Mouse (Mus musculus): ENCODE measurements around the gene Eif2d. TPM values are rescaled to one million over a fixed set of nuclear protein-coding genes. Genes with fewer than 3 reads are reported as not detected.

Eif2d gene
- polyA plus RNA-seq, 1 experiment, result 14.4 TPM

DNA sequence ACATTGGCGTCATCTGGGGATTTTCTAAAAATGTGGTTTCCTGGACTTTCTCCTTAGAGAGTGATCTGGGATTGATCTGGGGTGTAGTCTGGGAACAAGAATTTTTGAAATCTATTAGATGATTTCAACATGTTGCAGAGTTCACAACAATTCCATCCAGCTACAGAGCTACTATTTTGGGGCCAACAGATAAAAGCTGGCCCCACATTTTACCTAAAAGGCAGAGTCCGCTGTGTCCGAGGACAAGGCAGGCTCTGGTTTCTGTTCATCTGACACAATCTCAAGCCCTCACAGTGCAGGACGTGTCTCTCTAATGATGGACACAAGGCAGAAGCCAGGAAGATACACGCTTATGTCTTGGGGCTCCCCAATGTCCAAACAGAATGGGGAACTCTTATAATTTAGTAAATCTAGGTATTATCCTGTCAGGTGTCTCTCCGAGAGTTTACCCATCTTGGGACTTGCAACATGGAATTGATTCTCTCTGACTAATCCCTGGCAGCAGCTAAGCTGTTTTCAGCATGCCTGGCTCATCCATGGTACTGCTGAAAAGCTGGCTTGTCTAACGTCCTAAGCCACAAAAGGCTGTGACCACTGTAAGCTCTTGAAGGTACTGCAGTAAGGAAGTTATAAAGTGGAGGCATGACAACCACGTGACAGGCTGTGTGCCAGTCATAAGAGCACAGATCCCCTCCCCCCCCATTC, 32.1 kb downstream of the Eif2d start:
- WGBS, result 55% methylated on average over 8 of the region's 8 CpGs
- no peak overlapping the region for H3K27ac ChIP-seq (ENCODE audit: insufficient read depth, low read depth, low read length)
- H3K36me3 ChIP-seq (ENCODE audit: control insufficient read depth, insufficient read depth, low read length), result peaks cover 7% of the 10 kb centered on the region
- H3K4me3 ChIP-seq (ENCODE audit: low read depth, low read length), result no peak overlapping the region
- TF ChIP-seq CTCF (IDR thresholded peaks at IDR 0.05; ENCODE audit: extremely low read depth, insufficient read length, insufficient replicate concordance, low read depth, low read length) (no peak), POLR2A (IDR thresholded peaks at IDR 0.05; ENCODE audit: low read depth, low read length) (no peak)
- peaks cover 7% of the 10 kb centered on the region; the same call in 1 of the 2 replicates for H3K4me1 ChIP-seq (ENCODE audit: control insufficient read depth, insufficient read depth, insufficient read length, low read length)
- no peaks in the 10 kb centered on the region for H3K27me3 ChIP-seq (ENCODE audit: control insufficient read depth, insufficient read depth, low read length)

DNA sequence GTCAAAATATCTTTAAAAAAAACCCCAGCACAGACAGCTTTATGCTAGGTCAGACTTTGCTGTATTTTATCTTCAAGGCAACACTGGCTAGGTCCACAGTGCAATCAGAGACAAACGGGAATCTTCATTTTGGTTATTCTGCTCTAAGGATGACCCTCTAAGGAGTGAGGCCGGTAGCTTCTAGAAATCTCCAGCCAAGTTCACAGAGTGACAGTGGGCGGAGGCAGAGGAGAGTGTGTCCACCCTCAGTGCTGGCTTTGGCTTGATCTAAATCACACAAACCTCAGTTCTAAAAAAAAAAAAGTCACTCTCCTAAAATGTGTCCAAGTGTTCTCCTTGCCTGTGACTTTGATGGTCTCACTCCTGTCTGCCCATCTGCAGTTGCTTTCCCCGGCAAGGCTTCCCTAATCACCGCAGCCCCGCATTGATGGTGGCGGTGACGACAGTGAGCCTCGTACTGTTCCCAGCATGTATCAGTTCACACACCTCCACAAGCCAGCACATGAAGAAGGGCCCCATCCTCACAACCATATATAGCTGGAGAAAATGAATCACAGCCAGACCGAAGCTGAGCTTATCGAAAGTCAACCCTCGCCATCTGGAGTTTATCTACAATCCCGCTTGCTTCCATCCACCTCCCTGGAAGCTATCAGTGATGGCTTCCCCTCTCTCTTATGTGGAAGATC, 33.0 kb downstream of the Eif2d start:
- H3K27me3 ChIP-seq (ENCODE audit: control insufficient read depth, insufficient read depth, low read length), result no peaks in the 10 kb centered on the region
- peaks cover 7% of the 10 kb centered on the region; the same call in 1 of the 2 replicates for H3K4me1 ChIP-seq (ENCODE audit: control insufficient read depth, insufficient read depth, insufficient read length, low read length)
- H3K36me3 ChIP-seq (ENCODE audit: control insufficient read depth, insufficient read depth, low read length), result peaks cover 2% of the 10 kb centered on the region; the same call in 1 of the 2 replicates
- H3K27ac ChIP-seq (ENCODE audit: insufficient read depth, low read depth, low read length), result no peak overlapping the region
- H3K4me3 ChIP-seq (ENCODE audit: low read depth, low read length), result no peak overlapping the region
- 76% methylated on average over 13 of the region's 13 CpGs for WGBS
- TF ChIP-seq CTCF (IDR thresholded peaks at IDR 0.05; ENCODE audit: extremely low read depth, insufficient read length, insufficient replicate concordance, low read depth, low read length) (no peak), POLR2A (IDR thresholded peaks at IDR 0.05; ENCODE audit: low read depth, low read length) (no peak)

DNA sequence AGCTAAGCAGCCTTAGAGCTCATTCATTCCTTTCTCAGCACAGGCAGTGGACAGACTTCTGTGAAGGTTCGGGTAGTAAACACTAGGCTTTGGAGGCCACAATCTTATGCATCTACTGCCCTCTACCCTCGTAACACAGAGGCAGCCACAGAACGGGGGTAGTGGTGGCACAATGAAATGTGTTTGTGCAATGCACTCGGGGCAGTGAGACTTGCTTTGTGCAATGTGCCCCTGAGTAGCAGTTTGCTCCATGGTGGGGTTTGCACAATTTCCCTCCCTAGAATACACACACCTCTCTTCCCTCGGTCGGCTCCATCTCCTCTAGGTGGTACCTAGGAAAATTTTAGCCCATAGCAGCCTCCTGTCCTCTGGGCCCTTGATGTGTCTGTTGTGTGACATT, 34.0 kb downstream of the Eif2d start:
- TF ChIP-seq POLR2A (IDR thresholded peaks at IDR 0.05; ENCODE audit: low read depth, low read length), result no peak
- TF ChIP-seq CTCF (IDR thresholded peaks at IDR 0.05; ENCODE audit: extremely low read depth, insufficient read length, insufficient replicate concordance, low read depth, low read length), result no peak
- Histone ChIP-seq H3K27me3 (ENCODE audit: control insufficient read depth, insufficient read depth, low read length) (no peaks in the 10 kb centered on the region), H3K27ac (ENCODE audit: insufficient read depth, low read depth, low read length) (no peak overlapping the region), H3K4me1 (ENCODE audit: control insufficient read depth, insufficient read depth, insufficient read length, low read length) (peaks cover 7% of the 10 kb centered on the region; the same call in 1 of the 2 replicates), H3K4me3 (ENCODE audit: low read depth, low read length) (no peak overlapping the region), H3K36me3 (ENCODE audit: control insufficient read depth, insufficient read depth, low read length) (no peaks in the 10 kb centered on the region)
- 71% methylated on average over 6 of the region's 6 CpGs for WGBS

DNA sequence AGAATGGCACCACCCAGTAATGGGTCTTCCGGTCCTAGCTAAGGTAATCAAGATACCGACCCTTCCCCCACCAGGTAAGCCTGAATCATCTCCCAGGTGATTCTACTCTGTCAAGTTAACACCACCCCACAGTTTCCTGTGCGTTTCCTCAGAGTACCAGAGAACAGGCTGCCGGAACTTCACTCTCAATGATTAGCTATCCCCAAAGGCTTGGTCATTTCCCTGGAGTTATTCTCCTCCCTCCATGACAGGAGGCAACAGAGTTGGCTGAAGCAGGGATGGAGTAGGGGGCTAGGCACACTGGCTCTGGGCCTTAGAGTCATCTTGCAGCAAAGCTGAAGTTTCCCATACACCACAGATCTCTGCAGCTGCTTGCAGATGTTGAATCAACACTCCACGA, 34.9 kb downstream of the Eif2d start:
- TF ChIP-seq POLR2A (IDR thresholded peaks at IDR 0.05; ENCODE audit: low read depth, low read length) (no peak), CTCF (IDR thresholded peaks at IDR 0.05; ENCODE audit: extremely low read depth, insufficient read length, insufficient replicate concordance, low read depth, low read length) (no peak)
- H3K4me3 ChIP-seq (ENCODE audit: low read depth, low read length), result no peak overlapping the region
- 81% methylated on average over 5 of the region's 5 CpGs for WGBS
- no peaks in the 10 kb centered on the region for H3K36me3 ChIP-seq (ENCODE audit: control insufficient read depth, insufficient read depth, low read length)
- peaks cover 7% of the 10 kb centered on the region; the same call in 1 of the 2 replicates for H3K4me1 ChIP-seq (ENCODE audit: control insufficient read depth, insufficient read depth, insufficient read length, low read length)
- no peak overlapping the region for H3K27ac ChIP-seq (ENCODE audit: insufficient read depth, low read depth, low read length)
- no peaks in the 10 kb centered on the region for H3K27me3 ChIP-seq (ENCODE audit: control insufficient read depth, insufficient read depth, low read length)

DNA sequence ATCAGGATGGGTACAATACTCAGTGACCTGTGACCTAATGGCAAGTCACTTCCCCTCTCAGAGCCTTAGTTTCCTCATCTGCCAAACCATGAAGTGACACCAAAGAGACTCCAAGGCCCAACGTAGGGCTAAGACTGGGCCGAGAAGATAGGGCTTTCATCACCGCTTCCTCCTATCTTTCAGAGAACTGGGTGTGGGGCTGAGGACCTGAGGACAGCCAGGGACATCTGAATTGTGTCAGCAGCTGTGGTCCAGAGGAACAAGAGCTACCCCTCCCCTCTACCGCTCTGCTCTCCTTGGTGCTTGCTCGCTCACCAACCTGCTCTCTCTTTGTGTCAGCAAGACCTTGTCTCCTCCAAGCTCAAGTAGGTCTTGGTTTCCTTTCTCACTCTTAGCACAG, 35.7 kb downstream of the Eif2d start:
- Histone ChIP-seq H3K27me3 (ENCODE audit: control insufficient read depth, insufficient read depth, low read length) (no peaks in the 10 kb centered on the region), H3K27ac (ENCODE audit: insufficient read depth, low read depth, low read length) (peak overlapping the region; percentile 32; the same call in 1 of the 2 replicates), H3K4me3 (ENCODE audit: low read depth, low read length) (no peak overlapping the region), H3K36me3 (ENCODE audit: control insufficient read depth, insufficient read depth, low read length) (no peaks in the 10 kb centered on the region), H3K4me1 (ENCODE audit: control insufficient read depth, insufficient read depth, insufficient read length, low read length) (peaks cover 7% of the 10 kb centered on the region; the same call in 1 of the 2 replicates)
- TF ChIP-seq POLR2A (IDR thresholded peaks at IDR 0.05; ENCODE audit: low read depth, low read length), result no peak
- no peak for TF ChIP-seq CTCF (IDR thresholded peaks at IDR 0.05; ENCODE audit: extremely low read depth, insufficient read length, insufficient replicate concordance, low read depth, low read length)
- WGBS, result 87% methylated on average over 5 of the region's 5 CpGs

DNA sequence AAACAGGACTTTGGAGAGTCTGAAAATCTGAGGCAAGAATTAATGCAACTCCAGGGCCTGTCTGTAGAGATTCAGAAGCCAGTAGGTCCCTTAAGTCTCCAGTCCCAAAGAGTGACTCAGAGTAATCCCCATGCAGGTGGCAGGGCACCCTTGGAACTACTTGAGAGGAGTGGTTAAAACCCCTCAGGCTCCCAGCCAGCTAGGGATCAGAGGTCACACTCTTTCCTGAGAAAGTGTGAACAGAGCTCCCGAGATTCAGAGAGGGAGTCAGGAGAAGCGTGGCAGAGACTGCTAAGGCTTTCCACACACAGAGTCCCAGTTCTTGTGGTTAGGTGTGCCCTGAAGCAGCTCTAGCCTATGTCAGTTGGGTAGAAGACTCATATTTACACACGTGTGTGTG, 40.8 kb downstream of the Eif2d start:
- 29% methylated on average over 3 of the region's 3 CpGs for WGBS
- Histone ChIP-seq H3K4me1 (ENCODE audit: control insufficient read depth, insufficient read depth, insufficient read length, low read length) (peaks cover 4% of the 10 kb centered on the region; the same call in 1 of the 2 replicates), H3K27me3 (ENCODE audit: control insufficient read depth, insufficient read depth, low read length) (no peaks in the 10 kb centered on the region), H3K36me3 (ENCODE audit: control insufficient read depth, insufficient read depth, low read length) (no peaks in the 10 kb centered on the region), H3K27ac (ENCODE audit: insufficient read depth, low read depth, low read length) (no peak overlapping the region), H3K4me3 (ENCODE audit: low read depth, low read length) (no peak overlapping the region)
- TF ChIP-seq POLR2A (IDR thresholded peaks at IDR 0.05; ENCODE audit: low read depth, low read length), result no peak
- TF ChIP-seq CTCF (IDR thresholded peaks at IDR 0.05; ENCODE audit: extremely low read depth, insufficient read length, insufficient replicate concordance, low read depth, low read length), result no peak

DNA sequence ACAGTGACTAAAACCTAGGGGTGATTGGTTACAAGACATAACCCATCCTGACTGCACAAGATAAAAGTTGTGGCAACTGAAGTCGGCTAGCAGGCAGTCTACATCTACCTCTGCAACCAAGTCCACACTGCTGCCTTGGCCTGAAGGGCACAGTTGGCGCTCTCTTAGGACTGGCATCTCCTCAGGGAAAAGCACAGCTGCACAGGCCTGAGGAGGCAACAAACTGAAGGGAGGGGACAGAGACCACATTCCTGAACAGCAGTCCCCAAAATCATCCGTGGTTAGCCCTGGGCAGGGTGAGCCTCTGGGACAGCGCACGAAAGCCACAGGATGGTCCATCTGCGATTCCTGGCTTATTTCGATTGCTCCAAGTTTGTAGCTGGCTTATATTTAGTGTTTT, 42.7 kb downstream of the Eif2d start:
- peaks cover 8% of the 10 kb centered on the region for H3K4me1 ChIP-seq (ENCODE audit: control insufficient read depth, insufficient read depth, insufficient read length, low read length)
- H3K27me3 ChIP-seq (ENCODE audit: control insufficient read depth, insufficient read depth, low read length), result no peaks in the 10 kb centered on the region
- H3K27ac ChIP-seq (ENCODE audit: insufficient read depth, low read depth, low read length), result no peak overlapping the region
- H3K4me3 ChIP-seq (ENCODE audit: low read depth, low read length), result no peak overlapping the region
- WGBS, result 72% methylated on average over 7 of the region's 7 CpGs
- TF ChIP-seq POLR2A (IDR thresholded peaks at IDR 0.05; ENCODE audit: low read depth, low read length) (no peak), CTCF (IDR thresholded peaks at IDR 0.05; ENCODE audit: extremely low read depth, insufficient read length, insufficient replicate concordance, low read depth, low read length) (no peak)
- H3K36me3 ChIP-seq (ENCODE audit: control insufficient read depth, insufficient read depth, low read length), result no peaks in the 10 kb centered on the region

All from small intestine, adult 2 months (tissue).